In the genomic region with DNA sequence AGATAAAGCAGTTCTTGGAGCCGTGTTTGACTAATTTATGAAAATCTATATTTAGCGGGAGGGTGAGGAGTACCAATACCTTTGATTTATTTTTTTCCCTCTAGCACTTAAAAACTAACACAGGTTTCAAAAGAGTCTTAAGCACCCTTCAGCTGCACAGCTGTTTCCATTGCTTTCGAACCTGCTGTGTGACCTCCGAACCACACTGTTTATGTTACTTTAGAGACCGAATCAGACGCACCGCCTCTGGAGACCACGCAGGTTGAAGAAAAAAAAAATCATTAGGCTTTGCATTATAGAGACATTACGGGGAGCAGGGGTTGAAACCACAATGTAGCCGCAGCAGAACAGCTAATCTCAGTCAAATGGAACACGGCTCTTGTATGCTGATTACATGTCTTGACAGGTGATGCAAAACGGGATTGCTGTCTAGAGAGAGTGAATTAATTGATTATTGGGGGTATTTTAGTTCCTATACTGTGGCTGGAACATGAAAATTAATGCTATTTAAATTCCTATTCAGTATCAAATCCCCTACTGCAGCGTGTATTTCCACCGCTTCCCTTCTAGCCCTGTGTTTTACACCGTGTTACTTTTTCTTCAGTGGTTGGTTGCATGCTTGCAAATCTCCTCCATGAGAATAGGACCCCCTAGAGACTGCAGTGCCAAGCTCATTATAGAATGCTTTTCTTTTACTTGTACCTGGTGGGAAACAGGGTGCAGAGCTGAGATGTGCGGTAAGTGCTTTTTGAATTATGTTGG, we compare ENCODE assay signal across 21 mouse cellular contexts.
DNase-seq lines count a peak whose midpoint lies in the region; ATAC-seq and TF ChIP-seq lines count a peak whose summit lies in the region.
"Had no signal": no experiment of that assay in that cellular context is flagged by ENCODE, and none has a peak within 500 bp of the region (broad histone marks: within the 10 kb centered on the region; RNA-seq: fewer than 3 reads in every experiment).

No protein-coding gene starts in this region.

- no peak overlapping the region for H3K4me3 ChIP-seq in lung, embryonic 14.5 days (ENCODE audit: low read depth, low read length)
- no peak overlapping the region for H3K4me3 ChIP-seq in hindbrain, postnatal 0 days (ENCODE audit: low read length)
- H3K4me3 ChIP-seq in neural tube, embryonic 13.5 days = no peak overlapping the region; the same call in 1 of the 2 replicates
- no peak overlapping the region for H3K4me3 ChIP-seq in left cerebral cortex, adult 2 months
- H3K4me3 ChIP-seq: embryonic facial prominence, embryonic 13.5 days; heart, embryonic 12.5 days; lung, embryonic 15.5 days had no signal

- H3K27me3 ChIP-seq in lung, embryonic 14.5 days (ENCODE audit: insufficient read depth, low read length) = no peaks in the 10 kb centered on the region
- H3K27me3 ChIP-seq in hindbrain, postnatal 0 days (ENCODE audit: insufficient read depth, low read length) = no peaks in the 10 kb centered on the region
- H3K27me3 ChIP-seq in neural tube, embryonic 13.5 days = no peaks in the 10 kb centered on the region
- H3K27me3 ChIP-seq: heart, embryonic 12.5 days; lung, embryonic 15.5 days had no signal

- no peak overlapping the region for H3K9ac ChIP-seq in lung, embryonic 14.5 days
- no peak overlapping the region for H3K9ac ChIP-seq in hindbrain, postnatal 0 days (replicated peaks; ENCODE audit: low read length)
- H3K9ac ChIP-seq in neural tube, embryonic 13.5 days = no peak overlapping the region
- H3K9ac ChIP-seq: embryonic facial prominence, embryonic 13.5 days; heart, embryonic 12.5 days; lung, embryonic 15.5 days had no signal

- no peak overlapping the region for H3K27ac ChIP-seq in lung, embryonic 14.5 days (ENCODE audit: low read depth)
- no peak overlapping the region for H3K27ac ChIP-seq in hindbrain, postnatal 0 days
- peak overlapping the region; percentile 52 for H3K27ac ChIP-seq in neural tube, embryonic 13.5 days (replicated peaks)
- no peak overlapping the region for H3K27ac ChIP-seq in left cerebral cortex, adult 2 months
- H3K27ac ChIP-seq: embryonic facial prominence, embryonic 13.5 days; lung, embryonic 15.5 days had no signal

- no peak for ATAC-seq in lung, embryonic 14.5 days (ENCODE audit: insufficient read depth)
- ATAC-seq in hindbrain, postnatal 0 days = no peak
- peak; percentile 47; the same call in 1 of the 2 replicates for ATAC-seq in neural tube, embryonic 13.5 days (ENCODE audit: low read depth)
- no peak for ATAC-seq in frontal cortex, adult (ENCODE audit: low TSS enrichment)

- no peaks in the 10 kb centered on the region for H3K4me1 ChIP-seq in lung, embryonic 14.5 days (ENCODE audit: insufficient read depth)
- H3K4me1 ChIP-seq in hindbrain, postnatal 0 days (ENCODE audit: insufficient read depth, low read length) = no peaks in the 10 kb centered on the region
- H3K4me1 ChIP-seq in neural tube, embryonic 13.5 days (replicated peaks) = peaks cover 9% of the 10 kb centered on the region
- H3K4me1 ChIP-seq: embryonic facial prominence, embryonic 13.5 days; heart, embryonic 12.5 days; lung, embryonic 15.5 days had no signal

- no peak overlapping the region for H3K4me2 ChIP-seq in lung, embryonic 14.5 days
- 0 out of 2 replicates have a peak overlapping the region, but pooled peaks have one; percentile 1 for H3K4me2 ChIP-seq in hindbrain, postnatal 0 days (ENCODE audit: low read depth, low read length)
- H3K4me2 ChIP-seq in neural tube, embryonic 13.5 days = peak overlapping the region; percentile 24
- H3K4me2 ChIP-seq: embryonic facial prominence, embryonic 13.5 days; heart, embryonic 12.5 days; liver, embryonic 11.5 days; lung, embryonic 15.5 days had no signal

- TF ChIP-seq CTCF in lung, embryonic 14.5 days (IDR thresholded peaks at IDR 0.05; ENCODE audit: low read depth) = no peak
- TF ChIP-seq CTCF in hindbrain, postnatal 0 days (IDR thresholded peaks at IDR 0.05; ENCODE audit: low read depth) = no peak
- no peak for TF ChIP-seq CTCF in left cerebral cortex, adult 2 months (IDR thresholded peaks at IDR 0.05)

- DNase-seq in embryo, embryonic 10 days (ENCODE audit: low spot score) = peak; percentile 34
- DNase-seq in embryo, embryonic 9.5 days (ENCODE audit: extremely low spot score) = no peak
- peak; percentile 8 for DNase-seq in lung, embryonic 14.5 days
- DNase-seq in lung, postnatal 25 days (ENCODE audit: low spot score) = no peak
- no peak for DNase-seq in hindbrain, postnatal 0 days (ENCODE audit: low spot score)
- DNase-seq in left cerebral cortex, adult 2 months (ENCODE audit: extremely low spot score in 1 of 2, low spot score in 2 of 2) = no peak
- DNase-seq: adrenal gland, postnatal 14 days; cerebellum, adult 9-11 months; gastrocnemius, postnatal 14 days; heart, postnatal 4 days; kidney, adult 11 months; kidney, postnatal 14 days; layer of hippocampus, adult 9-11 months; spleen, adult 18-20 months; thymus, postnatal 4 days had no signal

- intact Hi-C loops in left cerebral cortex, adult 2 months (cut with DNase I) = no loop called here

- no peaks in the 10 kb centered on the region for H3K9me3 ChIP-seq in lung, embryonic 14.5 days (ENCODE audit: low read depth, low read length)
- no peaks in the 10 kb centered on the region for H3K9me3 ChIP-seq in hindbrain, postnatal 0 days (ENCODE audit: low read length)
- H3K9me3 ChIP-seq in neural tube, embryonic 13.5 days = no peaks in the 10 kb centered on the region
- H3K9me3 ChIP-seq: embryonic facial prominence, embryonic 13.5 days; lung, embryonic 15.5 days had no signal

- whole genome bisulfite sequencing in lung, embryonic 14.5 days = 34% methylated on average over 16 of the region's 16 CpGs
- 48% methylated on average over 16 of the region's 16 CpGs for WGBS in hindbrain, postnatal 0 days
- 50% methylated on average over 16 of the region's 16 CpGs for WGBS in neural tube, embryonic 13.5 days

- H3K36me3 ChIP-seq in lung, embryonic 14.5 days (ENCODE audit: insufficient read depth) = no peaks in the 10 kb centered on the region
- no peaks in the 10 kb centered on the region for H3K36me3 ChIP-seq in hindbrain, postnatal 0 days (ENCODE audit: insufficient read depth, low read length)
- H3K36me3 ChIP-seq in neural tube, embryonic 13.5 days = no peaks in the 10 kb centered on the region
- H3K36me3 ChIP-seq: embryonic facial prominence, embryonic 13.5 days; heart, embryonic 12.5 days; lung, embryonic 15.5 days had no signal

Comparison
In these comparisons a context has a peak if more than half of its experiments do, and no peak if none do; other contexts are left out.
1. DNase-seq: peak in embryo, embryonic 10 days (single experiment) and lung, embryonic 14.5 days (single experiment); none in embryo, embryonic 9.5 days (single experiment), lung, postnatal 25 days (single experiment), hindbrain, postnatal 0 days (single experiment) and left cerebral cortex, adult 2 months (0 of 2).